7 mouse cellular contexts compared by ENCODE assay signal in the genomic region with DNA sequence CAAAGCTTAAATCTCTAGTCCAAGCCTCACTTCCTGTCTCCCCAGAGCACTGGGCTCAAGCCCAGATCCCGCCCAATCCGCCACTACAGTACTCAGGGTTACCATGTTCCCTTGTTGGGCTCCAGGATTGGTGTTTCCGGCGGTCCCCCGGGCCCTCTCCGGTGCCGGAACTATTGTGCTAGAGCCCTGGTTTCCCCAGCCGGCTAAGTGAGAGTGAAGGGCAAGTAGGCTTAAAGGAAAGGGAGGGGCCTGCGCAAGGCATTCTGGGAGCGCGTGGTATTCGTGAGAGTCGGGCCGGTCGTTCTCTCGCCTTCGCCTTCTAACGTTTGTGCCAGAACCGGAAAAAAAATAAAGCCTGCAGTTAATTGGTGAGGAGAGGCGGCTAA. TPM values are rescaled to one million over a fixed set of nuclear protein-coding genes. Genes with fewer than 3 reads are reported as not detected.
DNase-seq lines count a peak whose midpoint lies in the region; ATAC-seq lines count a peak whose summit lies in the region.

TSS of gene Gucd1 (minus strand) at position 215 of the 386 bp plus-strand sequence.

- peak within 1 kb of the TSS; percentile 89 for H3K27ac ChIP-seq in embryonic facial prominence, embryonic 11.5 days (replicated peaks; ENCODE audit: low read depth, low read length)
- H3K27ac ChIP-seq in limb, embryonic 10.5 days: peak within 1 kb of the TSS; percentile 89
- peak within 1 kb of the TSS; percentile 97 for H3K27ac ChIP-seq in midbrain, embryonic 13.5 days

- H3K9ac ChIP-seq in embryonic facial prominence, embryonic 11.5 days (replicated peaks; ENCODE audit: low read length): peak within 1 kb of the TSS; percentile 87
- peak within 1 kb of the TSS; percentile 95 for H3K9ac ChIP-seq in midbrain, embryonic 13.5 days (replicated peaks)

- WGBS in embryonic facial prominence, embryonic 11.5 days: 0% methylated on average over 20 of the region's 20 CpGs
- under 1% methylated on average over 20 of the region's 20 CpGs for WGBS in limb, embryonic 10.5 days
- under 1% methylated on average over 20 of the region's 20 CpGs for WGBS in midbrain, embryonic 13.5 days

- no peaks in the 10 kb centered on the region for H3K9me3 ChIP-seq in embryonic facial prominence, embryonic 11.5 days (replicated peaks; ENCODE audit: control insufficient read depth, low read length)
- H3K9me3 ChIP-seq in limb, embryonic 10.5 days (replicated peaks): no peaks in the 10 kb centered on the region
- H3K9me3 ChIP-seq in midbrain, embryonic 13.5 days: no peaks in the 10 kb centered on the region

- peaks cover 8% of the 10 kb centered on the region for H3K4me1 ChIP-seq in embryonic facial prominence, embryonic 11.5 days (ENCODE audit: control insufficient read depth, insufficient read depth, low read length)
- H3K4me1 ChIP-seq in limb, embryonic 10.5 days: peaks cover 42% of the 10 kb centered on the region
- H3K4me1 ChIP-seq in midbrain, embryonic 13.5 days (replicated peaks): peaks cover 39% of the 10 kb centered on the region

- no peaks in the 10 kb centered on the region; the same call in 1 of the 2 replicates for H3K36me3 ChIP-seq in embryonic facial prominence, embryonic 11.5 days (replicated peaks; ENCODE audit: control insufficient read depth, insufficient read depth, low read depth, low read length)
- H3K36me3 ChIP-seq in limb, embryonic 10.5 days: peaks cover 36% of the 10 kb centered on the region
- H3K36me3 ChIP-seq in midbrain, embryonic 13.5 days: peaks cover 26% of the 10 kb centered on the region

- peak; percentile 92 for ATAC-seq in embryonic facial prominence, embryonic 11.5 days (replicated peaks; ENCODE audit: insufficient number of reproducible peaks, low FRiP score, low TSS enrichment, low read depth)
- peak; percentile 82 for ATAC-seq in granulocyte monocyte progenitor cell, adult 5-6 weeks (replicated peaks; ENCODE audit: poor library complexity, severe bottlenecking)
- peak; percentile 94 for ATAC-seq in midbrain, embryonic 13.5 days

- peak within 1 kb of the TSS; percentile 86 for H3K4me2 ChIP-seq in embryonic facial prominence, embryonic 11.5 days (ENCODE audit: low read depth, low read length)
- H3K4me2 ChIP-seq in midbrain, embryonic 13.5 days (replicated peaks): peak within 1 kb of the TSS; percentile 91

- DNase-seq in adrenal gland, postnatal 14 days: peak; percentile 98
- peak; percentile 96 for DNase-seq in embryonic facial prominence, embryonic 11.5 days (ENCODE audit: low spot score)
- DNase-seq in kidney, adult 11 months: peak; percentile 97
- DNase-seq in limb, embryonic 10.5 days (ENCODE audit: low spot score): peak; percentile 98
- peak; percentile 97 for DNase-seq in spleen, adult 12 weeks (ENCODE audit: low spot score)

- peak within 1 kb of the TSS; percentile 76 for H3K4me3 ChIP-seq in embryonic facial prominence, embryonic 11.5 days (ENCODE audit: low read depth, low read length)
- peak within 1 kb of the TSS; percentile 89 for H3K4me3 ChIP-seq in limb, embryonic 10.5 days
- peak within 1 kb of the TSS; percentile 74 for H3K4me3 ChIP-seq in midbrain, embryonic 13.5 days (replicated peaks)

- H3K27me3 ChIP-seq in embryonic facial prominence, embryonic 11.5 days (ENCODE audit: control insufficient read depth, insufficient read depth, low read length): no peaks in the 10 kb centered on the region
- no peaks in the 10 kb centered on the region for H3K27me3 ChIP-seq in limb, embryonic 10.5 days (ENCODE audit: low read depth, poor library complexity, severe bottlenecking)
- H3K27me3 ChIP-seq in midbrain, embryonic 13.5 days: no peaks in the 10 kb centered on the region

RNA-seq across cellular contexts. Expression of gene Gucd1, which starts in this region (rescaled TPM):
- 41.0 and 61.5 TPM in 2 replicates for total RNA-seq in adrenal gland, postnatal 14 days (2021)
- polyA plus RNA-seq in embryonic facial prominence, embryonic 11.5 days (2014; fragmentation: Nextera tagmentation; extraction: Ambion mirVana): 31.4 and 33.3 TPM in 2 replicates
- 11.8 and 20.1 TPM in 2 replicates for total RNA-seq in granulocyte monocyte progenitor cell, adult 5-6 weeks (2014; fragmentation: Nextera tagmentation)
- total RNA-seq in granulocyte monocyte progenitor cell, adult 5-6 weeks (2017): 11.8 and 15.4 TPM in 2 replicates
- polyA plus RNA-seq in limb, embryonic 10.5 days (2016; fragmentation: Nextera tagmentation; extraction: Ambion mirVana): 26.1 and 32.3 TPM in 2 replicates
- polyA plus RNA-seq in midbrain, embryonic 13.5 days (2015; fragmentation: Nextera tagmentation; extraction: Ambion mirVana): 23.7 and 27.3 TPM in 2 replicates

Comparison
In these comparisons a context has a peak if more than half of its experiments do, and no peak if none do; other contexts are left out.
1. Peak in every context shown above with its lines: DNase-seq, ATAC-seq, H3K4me3 ChIP-seq and H3K27ac ChIP-seq.